Mouse (Mus musculus): ENCODE data around the gene Pim1.
"Not testable (repeated sequence)": the region's sequence is repeated elsewhere in the genome, so short reads cannot be mapped to it uniquely, and the experiment has no call there.

Gene Pim1

DNA sequence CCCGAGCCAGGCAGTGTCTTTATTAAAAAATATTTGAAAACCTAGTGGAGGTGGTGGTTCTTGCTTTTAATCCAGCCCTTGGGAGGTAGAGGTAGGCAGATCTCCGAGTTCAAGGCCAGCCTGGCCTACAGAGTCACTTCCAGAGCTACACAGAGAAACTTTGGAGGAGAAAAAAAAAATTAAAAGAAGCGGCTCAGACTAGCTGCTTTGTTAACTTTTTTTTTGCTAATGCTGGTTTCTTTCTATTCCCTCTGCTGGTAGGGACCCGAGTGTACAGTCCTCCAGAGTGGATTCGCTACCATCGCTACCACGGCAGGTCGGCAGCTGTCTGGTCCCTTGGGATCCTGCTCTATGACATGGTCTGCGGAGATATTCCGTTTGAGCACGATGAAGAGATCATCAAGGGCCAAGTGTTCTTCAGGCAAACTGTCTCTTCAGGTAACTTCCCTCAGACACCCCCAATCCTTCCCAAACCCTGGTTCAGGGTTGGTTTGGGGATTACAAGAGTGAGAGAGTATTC, 3.0 kb downstream of the Pim1 start:
- DNase-seq (ENCODE audit: low spot score in 2 of 2) = peak in 1 of 2 experiments; percentile 44

DNA sequence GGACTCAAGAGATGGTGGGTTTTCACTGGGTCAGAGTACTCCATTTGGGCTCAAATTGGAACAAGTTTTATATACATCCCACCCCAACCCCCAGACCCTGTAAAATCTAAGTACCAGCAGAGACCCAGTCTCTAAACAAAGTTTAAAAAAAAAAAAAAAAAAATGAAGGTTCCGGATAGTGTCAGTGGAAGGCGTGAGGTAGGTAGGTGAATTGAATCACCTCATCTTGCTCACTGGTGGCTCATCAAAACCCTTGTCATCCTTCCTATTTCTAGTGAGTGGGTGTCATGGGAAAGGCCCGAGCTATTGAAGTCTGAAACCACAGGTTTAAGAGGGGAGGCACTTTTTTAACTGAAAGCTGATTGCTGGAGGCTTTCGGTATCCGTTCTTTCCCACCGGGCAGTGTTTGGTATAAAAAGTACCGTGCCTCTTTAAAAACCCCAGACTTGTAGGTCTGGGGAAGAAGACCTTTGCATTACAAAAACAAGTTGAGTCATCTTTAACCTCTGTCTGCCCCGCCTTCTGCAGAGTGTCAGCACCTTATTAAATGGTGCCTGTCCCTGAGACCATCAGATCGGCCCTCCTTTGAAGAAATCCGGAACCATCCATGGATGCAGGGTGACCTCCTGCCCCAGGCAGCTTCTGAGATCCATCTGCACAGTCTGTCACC, 3.6 kb downstream of the Pim1 start:
- DNase-seq (ENCODE audit: low spot score in 2 of 2) = peak; percentile 83 to 84

DNA sequence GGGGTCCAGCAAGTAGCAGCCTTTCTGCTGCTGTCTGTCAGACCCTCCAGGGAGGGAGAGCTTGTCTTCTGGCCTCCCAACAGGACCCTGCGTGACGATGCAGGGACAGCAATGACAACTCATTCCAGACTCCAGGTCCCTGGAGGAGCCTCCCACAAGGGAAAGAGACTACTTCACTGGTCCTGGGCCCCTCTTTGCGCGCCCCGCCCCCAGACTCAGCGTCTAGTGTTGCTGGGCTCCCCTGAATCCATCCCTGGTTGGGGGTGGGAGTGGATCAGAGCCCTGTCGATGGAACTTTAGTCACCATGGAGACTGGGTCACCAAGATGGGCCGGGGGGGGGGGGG, 4.2 kb downstream of the Pim1 start:
- DNase-seq (ENCODE audit: low spot score in 2 of 2) = no peak

DNA sequence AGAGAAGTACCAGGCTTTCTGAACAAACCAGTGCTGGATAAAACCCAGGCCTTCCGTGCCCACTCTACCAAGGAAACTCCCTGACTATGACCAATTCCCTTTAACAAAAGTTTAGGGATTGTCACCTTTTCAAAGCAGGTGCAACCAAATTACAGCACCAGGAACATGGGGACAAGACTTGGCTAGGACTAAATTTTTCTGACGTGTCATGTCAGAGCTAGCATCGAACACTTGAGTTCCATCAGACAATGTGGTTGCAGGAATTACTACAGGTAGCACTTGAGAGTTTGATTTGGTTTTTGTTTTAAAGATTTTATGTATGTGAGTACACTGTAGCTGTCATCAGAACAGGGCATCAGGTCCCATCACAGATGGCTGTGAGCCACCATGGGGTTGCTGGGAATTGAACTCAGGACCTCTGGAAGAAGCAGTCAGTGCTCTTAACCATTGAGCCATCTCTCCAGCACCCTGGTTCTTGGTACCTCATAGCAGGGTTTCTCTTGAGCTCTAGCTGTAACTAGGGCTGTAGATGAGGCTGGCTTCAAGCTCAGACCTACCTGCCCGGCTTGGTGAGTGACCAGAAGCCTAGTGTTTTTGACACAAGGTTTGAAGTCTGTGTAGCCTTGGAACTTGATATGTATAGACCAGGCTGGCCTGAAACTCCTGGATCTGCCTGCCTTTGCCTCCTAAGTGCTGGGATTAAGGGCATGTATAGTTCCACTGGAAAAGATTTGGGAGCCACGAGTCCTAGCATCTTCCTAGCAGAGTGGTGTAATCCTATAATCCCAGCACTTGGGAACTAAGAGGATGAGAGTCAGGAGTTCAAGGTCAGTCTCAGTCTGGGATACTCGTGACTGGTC, 5.9 kb downstream of the Pim1 start:
- DNase-seq (ENCODE audit: low spot score in 2 of 2) = peak in 1 of 2 experiments; percentile 34

DNA sequence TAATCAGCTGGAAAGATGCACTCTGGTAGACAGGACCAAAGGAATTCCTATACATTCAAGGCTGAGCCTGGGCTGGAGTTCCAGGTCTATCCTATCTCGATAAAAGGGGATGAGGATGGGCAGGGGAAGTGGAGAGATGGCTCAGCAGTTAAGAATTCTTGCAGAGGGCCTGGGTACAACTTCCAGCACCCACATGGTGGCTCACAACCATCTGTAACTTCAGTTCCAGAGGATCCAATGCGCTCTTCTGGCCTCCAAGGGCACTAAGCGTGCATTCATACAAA, 6.5 kb downstream of the Pim1 start:
- no peak for DNase-seq (ENCODE audit: low spot score in 2 of 2)

DNA sequence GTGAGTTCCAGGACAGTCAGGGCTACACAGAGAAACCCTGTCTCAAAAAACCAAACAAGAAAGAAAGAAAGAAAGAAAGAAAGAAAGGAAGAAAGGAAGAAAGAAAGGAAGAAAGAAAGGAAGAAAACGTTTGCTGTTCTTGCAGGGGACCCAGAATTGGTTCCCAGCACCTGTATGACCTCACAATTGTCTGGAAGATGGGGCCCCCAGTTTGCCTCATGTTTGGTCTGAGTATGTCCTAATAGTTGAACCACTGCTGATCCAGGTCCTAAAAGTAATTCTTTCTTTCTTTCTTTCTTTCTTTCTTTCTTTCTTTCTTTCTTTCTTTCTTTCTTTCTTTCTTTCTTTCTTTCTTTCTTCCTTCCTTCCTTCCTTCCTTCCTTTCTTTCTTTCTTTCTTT, 6.9 kb downstream of the Pim1 start:
- DNase-seq (ENCODE audit: low spot score in 2 of 2) = not testable (repeated sequence)

DNA sequence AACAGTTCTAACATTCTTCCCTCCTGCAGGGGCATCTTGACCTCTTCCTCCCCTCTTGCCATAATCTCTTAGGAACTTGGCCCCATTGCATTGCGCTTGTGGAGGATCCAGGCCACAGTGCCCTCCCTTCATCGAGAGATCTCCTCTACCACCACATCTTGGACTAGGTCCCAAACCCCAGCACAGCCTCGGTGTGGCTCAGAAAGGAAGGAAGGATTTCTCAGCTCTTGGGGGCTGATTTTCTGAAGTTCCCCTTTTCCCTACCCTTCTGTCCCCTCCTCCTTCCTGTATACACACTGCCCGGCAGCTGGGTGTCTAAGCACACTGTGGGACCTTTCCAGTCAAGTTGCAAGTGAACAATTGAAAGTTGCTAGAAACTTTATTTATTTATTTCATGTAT, 7.5 kb downstream of the Pim1 start:
- DNase-seq (ENCODE audit: low spot score in 2 of 2) = no peak

DNA sequence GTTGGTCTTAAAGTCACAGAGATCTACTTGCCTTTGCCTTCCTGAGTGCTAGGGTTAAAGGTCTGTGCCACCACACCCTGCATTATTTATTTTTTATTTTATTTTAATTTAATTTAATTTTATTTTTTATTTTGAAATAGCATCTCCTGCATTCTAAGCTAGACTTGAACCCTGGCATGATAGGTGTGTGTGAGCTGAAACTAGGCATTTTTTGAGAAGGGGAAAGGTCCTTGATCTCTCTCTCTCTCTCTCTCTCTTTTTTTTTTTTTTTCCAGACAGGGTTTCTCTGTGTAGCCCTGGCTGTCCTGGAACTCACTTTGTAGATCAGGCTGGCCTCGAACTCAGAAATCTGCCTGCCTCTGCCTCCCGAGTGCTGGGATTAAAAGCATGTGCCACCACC, 8.4 kb downstream of the Pim1 start:
- not testable (repeated sequence) for DNase-seq (ENCODE audit: low spot score in 2 of 2)

DNA sequence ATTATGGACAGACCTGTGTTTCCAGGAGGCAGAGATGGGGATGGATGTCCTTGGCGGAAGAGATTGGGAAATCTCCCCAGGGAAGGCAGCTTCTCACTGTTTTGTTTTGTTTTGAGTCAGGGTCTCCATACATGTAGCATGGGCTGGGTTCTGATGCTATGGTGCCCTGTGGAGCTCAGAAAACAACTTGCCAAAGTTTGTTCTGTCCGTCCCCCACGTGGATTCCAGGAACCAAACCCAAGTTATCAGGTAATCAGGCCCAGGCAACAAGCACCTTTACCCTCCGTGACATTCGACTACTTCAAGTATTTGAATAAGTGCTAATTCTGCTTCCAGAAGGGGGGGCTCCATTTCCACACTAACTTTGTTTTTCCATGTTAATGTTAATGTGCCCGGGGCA, 9.0 kb downstream of the Pim1 start:
- DNase-seq (ENCODE audit: low spot score in 2 of 2) = no peak

DNA sequence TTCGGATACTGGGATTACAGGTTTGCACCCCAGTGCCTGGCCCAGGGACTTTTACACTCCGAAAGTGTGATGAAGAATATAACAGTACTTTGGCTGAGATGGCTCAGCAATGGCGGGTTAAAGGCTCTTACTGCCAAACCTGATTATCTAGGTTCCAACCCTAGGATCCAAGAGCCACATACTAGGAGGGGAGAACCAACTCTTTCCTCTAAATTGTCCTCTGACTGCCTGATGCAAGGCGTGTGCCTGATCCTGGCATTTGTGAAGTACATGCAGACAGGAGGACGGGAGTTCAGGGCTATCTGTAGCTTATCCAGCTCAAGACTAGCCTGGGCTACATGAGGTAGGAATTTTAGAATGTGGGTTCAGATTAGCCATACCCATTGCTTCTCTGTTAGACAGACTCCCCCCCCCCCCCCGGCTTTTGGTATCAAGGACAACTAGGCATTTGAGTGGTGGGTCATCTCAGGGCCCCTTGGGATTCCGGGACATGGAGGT, 9.7 kb downstream of the Pim1 start:
- no peak for DNase-seq (ENCODE audit: low spot score in 2 of 2)

DNA sequence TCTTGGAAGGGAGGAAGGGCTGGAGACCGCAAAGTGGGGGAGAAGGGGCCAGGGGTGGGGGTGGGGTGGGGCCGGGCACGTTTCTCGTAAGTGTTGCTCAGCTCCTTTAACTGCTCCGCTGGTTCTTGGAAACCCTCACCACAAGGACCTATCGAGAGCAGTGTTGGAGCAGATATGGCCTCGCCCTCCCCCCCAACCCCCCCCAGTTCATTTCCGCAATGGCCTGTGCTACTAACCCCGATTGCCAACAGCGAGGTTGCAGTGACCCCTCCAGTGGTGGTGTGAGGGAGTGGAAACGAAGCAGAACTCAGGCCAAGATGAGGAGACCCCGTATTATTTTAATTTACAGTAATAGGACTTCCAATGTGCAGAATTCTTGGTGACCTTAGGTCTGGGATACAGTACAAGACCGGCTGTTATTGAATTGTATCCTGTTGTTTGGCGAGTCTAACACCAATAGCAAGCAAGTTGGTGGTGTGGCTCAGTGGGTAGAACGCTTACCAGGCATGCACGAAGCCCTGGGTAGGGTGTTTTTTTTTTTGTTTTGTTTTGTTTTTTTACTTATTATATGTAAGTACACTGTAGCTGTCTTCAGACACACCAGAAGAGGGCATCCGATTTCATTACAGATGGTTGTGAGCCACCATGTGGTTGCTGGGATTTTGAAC, 10.4 kb downstream of the Pim1 start:
- DNase-seq (ENCODE audit: low spot score in 2 of 2) = peak; percentile 53 to 67

DNA sequence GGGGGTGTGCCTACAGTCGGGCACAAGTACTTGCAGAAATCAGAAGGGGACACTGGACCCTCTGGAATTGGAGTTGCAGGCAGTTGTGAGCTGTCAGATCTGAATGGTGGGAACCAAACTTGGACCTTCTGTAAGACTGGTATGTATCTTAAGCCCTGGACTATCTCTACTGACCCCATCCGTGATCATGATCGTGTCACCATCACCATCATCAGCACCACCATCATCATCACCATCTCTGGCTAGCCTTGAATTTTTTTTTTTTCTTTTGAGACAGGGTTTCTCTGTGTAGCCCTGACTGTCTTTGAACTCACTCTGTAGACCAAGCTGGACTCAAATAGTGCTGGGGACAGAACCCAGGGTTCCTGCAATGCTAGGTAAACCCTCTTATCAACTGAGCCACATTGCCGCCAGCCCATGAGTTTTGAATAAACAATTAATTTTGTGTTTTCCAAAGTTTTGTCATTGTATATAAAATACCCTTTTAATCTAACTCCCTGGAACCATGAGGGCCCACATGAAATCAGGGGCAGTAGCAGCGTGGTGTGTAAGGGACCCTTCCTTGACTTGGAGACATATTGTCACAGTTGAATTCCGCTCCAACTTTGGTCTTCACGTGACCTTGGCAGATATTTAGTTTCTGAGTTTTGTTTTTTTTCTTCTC, 11.6 kb downstream of the Pim1 start:
- no peak for DNase-seq (ENCODE audit: low spot score in 2 of 2)

DNA sequence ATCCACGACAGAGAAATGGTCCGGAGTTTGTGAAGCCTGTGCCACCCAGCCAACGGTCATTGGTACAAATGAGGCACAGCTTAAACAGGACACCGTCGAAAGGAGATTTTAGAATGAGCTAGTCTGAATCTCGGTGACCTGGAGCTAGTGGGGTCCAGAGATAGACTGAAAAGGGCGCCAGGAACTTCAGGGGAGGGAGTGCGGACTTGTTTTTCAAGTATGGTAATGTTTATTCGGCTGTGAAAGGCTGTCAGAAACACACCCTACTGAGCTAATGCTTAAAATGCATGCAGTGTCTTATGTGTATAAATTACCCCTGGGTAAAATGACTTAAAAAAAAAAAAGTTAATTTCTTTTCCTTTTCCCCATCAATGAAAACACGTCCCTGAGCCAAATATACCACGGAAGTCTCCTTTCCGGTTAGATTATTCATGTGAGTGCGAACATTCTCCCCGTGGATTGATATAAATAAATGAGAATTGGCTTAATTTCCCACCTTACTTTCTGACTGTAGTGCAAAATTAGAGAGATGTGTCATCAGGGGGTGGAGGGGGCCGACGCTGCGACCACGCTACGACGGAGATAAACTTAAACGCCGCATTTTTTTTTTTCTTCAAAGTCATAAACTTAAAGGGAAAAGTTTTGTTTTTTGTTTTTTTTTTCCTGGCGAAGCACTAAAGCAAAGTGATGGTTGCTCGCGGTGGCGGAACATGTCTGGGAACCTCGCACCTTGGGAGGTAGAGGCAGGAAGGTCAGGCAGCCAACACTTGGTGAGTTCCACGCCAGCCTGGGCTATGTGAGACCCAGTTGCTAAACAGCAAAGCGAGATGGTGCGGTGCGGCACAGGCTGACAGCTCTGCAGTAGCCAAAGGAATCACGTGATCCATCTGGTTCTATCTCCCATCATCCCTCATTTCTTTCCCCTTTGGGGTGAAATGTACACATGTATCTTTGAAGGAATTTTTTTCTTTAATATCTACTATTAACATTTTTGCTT, 12.4 kb downstream of the Pim1 start:
- DNase-seq (ENCODE audit: low spot score in 2 of 2) = peak; percentile 38 to 49

DNA sequence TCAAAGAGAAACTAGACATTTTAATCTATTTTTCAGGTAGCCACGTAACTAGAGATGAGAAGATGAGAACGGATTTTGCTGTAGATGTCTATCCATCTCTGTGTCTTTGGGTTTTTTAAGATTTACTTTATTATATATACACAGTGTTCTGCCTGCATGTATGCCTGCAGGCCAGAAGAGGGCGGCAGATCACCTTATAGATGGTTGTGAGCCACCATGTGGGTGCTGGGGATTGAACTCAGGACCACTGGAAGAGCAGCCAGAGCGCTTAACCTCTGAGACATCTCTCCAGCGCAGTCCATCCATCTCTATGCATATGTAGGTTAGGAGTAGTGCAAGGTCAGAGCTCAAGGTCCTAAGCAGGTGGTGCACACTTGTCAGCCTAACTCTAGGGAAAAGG, 13.1 kb downstream of the Pim1 start:
- DNase-seq (ENCODE audit: low spot score in 2 of 2) = no peak

DNA sequence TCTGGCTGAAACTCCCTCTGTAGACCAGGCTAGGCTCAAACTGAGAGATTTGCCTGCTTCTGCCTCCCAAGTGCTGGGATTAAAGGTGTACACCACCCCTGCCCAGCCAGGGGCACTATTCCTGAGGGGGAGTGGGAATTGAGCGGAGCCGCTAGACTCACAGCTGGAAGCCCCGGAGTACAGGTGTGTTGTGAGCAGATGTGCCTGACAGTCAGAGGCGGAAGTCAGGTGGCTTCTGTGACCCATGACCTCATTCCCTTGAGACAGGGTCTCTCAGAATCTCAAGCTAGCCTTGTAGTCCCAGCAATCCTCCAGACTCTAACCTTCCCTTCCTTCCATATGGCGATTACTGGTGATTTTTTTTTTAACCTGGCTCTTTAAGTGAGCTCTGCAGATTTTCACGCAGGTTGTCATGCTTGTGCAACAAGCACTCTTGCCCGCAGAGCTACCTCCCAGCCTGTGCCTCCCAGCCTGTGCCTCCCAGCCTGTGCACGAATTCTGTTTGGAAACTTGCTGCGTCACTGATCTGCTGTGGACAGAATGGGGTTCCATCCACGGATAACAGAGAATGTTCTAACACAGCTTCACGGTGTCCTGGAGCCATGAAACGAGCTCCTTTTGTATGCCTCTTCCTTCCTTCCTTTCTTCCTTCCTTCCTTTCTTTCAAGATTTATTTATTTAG, 18.5 kb downstream of the Pim1 start:
- DNase-seq (ENCODE audit: low spot score in 2 of 2) = no peak

DNA sequence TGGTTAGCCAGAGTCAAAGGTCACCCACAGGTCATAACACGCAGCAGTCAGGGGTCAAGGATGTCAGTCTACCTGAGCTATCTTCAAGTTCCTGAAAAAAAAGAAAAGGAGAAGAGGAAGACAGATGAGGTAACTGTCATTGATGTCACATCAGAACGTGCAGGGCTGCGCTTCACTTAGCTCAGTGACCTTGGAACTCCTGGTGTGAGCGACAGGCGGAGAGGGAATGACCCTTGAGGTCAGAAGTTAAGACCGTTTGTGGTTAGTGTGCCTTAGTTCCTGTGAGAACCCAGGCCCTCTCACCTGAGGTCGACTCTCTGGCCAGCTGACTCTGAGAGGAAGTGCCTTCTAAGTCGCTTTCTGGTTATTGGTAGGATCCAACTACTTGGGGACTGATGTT, 20.1 kb downstream of the Pim1 start:
- DNase-seq (ENCODE audit: low spot score in 2 of 2) = peak; percentile 60 to 67

DNA sequence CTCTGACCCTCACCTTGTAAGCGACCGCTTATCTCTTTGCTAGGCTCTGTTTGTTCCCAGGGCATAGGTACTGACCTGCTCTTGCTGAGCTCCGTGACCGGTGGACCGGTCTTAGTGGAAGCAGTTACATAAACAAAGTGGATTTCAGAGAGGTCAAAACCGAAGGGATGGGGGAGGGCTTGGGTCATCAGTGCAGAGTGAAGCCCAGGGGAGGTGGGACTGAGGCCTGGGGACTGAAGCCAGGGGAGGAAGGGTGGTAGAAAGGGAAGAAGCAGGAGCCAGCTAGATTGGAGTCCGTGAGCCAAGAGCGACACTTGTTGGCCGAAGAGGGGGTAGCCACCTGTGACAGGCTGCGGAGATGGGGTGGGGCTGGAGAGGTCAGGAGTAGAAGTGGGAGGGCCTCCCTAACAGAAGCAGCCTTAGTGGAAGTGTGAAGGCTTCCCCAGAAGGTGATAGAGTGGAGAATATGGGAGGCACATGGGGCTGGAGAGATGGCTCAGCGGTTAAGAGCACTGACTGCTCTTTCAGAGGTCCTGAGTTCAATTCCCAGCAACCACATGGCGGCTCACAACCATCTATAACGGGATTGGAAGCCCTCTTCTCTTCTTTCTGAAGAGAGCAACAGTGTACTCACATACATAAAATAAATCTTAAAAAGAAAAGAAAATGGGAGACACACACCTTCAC, 22.6 kb downstream of the Pim1 start:
- DNase-seq (ENCODE audit: low spot score in 2 of 2) = peak; percentile 76 to 79

DNA sequence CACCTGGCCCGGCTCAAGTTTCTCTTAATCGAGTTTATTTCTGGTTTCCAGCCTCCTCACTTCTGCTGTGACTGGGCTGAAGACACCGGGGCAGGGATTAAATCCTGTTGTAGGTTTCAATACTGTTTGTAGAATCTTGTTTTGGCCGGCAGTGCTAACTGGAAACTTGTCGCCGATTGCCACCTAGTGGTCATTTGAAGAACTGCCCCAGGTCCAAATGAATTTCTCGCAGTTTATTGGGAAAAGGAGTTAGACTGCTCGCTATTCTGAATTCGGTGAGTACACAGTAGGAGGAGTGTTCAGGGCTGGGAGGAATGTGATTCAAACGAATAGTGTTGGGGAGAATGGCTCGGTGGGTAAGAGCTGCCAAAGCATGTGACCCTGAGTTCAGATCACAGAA, 23.9 kb downstream of the Pim1 start:
- peak; percentile 73 to 80 for DNase-seq (ENCODE audit: low spot score in 2 of 2)

DNA sequence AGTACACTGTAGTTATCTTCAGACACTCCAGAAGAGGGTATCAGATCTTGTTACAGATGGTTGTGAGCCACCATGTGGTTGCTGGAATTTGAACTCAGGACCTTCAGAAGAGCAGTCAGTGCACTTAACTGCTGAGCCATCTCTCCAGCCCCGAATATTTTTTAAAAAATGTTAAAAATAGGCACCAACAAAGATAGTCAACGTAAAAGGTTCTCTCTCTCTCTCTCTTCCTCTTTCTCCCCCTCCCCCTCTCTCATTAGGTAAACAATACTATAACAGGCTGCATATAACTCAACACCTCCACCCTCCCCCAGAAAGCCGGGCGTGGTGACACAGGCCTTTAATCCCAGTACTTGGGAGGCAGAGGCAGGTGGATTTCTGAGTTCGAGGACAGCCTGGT, 28.1 kb downstream of the Pim1 start:
- not testable (repeated sequence) for DNase-seq (ENCODE audit: low spot score in 2 of 2)

DNA sequence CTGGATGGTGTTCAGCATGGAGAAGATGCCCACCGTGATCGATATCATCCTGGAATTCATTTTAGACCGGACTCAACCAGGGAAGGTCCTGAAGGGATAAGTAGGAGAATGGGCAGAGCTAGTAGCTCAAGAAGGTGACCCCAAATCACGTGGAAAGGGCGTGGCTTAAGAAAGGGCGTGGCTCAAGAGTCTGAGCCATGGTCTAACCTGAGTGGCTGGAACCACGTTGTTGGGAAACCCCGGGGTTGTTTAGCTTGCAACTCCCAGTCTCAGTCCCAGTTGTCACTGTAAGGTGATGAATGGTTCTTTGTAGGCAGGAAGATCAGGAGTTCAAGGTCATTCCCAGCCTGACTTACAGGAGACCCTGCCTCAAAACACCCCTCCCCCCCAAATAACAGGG, 29.2 kb downstream of the Pim1 start:
- DNase-seq (ENCODE audit: low spot score in 2 of 2) = no peak
